Mouse (Mus musculus) CH12.LX (cell line): ENCODE results near the gene 1700016K19Rik. TPM values are rescaled to one million over a fixed set of nuclear protein-coding genes. Genes with fewer than 3 reads are reported as not detected.

Experiments
- DNase-seq: peaks from one replicate; pipeline ENCODE4 v3.0.0-alpha.2; 2013; ENCODE audit errors: extremely low read depth
- H3K27ac ChIP-seq: 2 replicates; pipeline ENCODE4 v1.5.1; 2012; ENCODE audit warnings: low read depth, mild to moderate bottlenecking, control low read depth, moderate library complexity; ENCODE audit not compliant: insufficient read depth
- H3K27me3 ChIP-seq: replicated peaks from 2 replicates; pipeline ENCODE3; 2012; ENCODE audit warnings: inconsistent platforms
- H3K36me3 ChIP-seq, 2 experiments: replicated peaks in 1 of 2; 2 replicates each; pipeline versions ENCODE3 to v1.6.1; 2012; ENCODE audit warnings: inconsistent platforms in 1 of 2, low read length in 1 of 2, mild to moderate bottlenecking in 1 of 2, mixed read lengths in 1 of 2, moderate library complexity in 1 of 2; ENCODE audit not compliant: control insufficient read depth in 1 of 2, insufficient read depth in 1 of 2
- H3K4me1 ChIP-seq, 2 experiments: 2 replicates each; pipeline ENCODE4 v1.6.1; 2012; ENCODE audit warnings: inconsistent platforms in 1 of 2, moderate library complexity in 1 of 2; ENCODE audit not compliant: insufficient read depth in 2 of 2, control insufficient read depth in 1 of 2
- H3K4me2 ChIP-seq: 2 replicates; pipeline ENCODE4 v1.6.1; 2012; ENCODE audit warnings: low read depth, mild to moderate bottlenecking, control low read depth; ENCODE audit not compliant: poor library complexity, insufficient read depth, severe bottlenecking
- H3K4me3 ChIP-seq, 3 experiments: fragments of 150-350 bp in 1 of 3; sonication (generic) in 1 of 3; replicated peaks in 1 of 3; 2 replicates each; pipeline versions ENCODE3 to v1.5.1; 2011 to 2012; ENCODE audit warnings: low read depth in 2 of 3, low read length in 2 of 3, mild to moderate bottlenecking in 2 of 3, moderate library complexity in 2 of 3, control low read depth in 1 of 3, improper control_type of control experiment in 1 of 3, inconsistent platforms in 1 of 3, mixed read lengths in 1 of 3; ENCODE audit not compliant: poor library complexity in 1 of 3
- H3K79me2 ChIP-seq: replicated peaks from 2 replicates; pipeline ENCODE4 v1.6.1; 2012; ENCODE audit warnings: mild to moderate bottlenecking, moderate library complexity; ENCODE audit not compliant: control insufficient read depth, poor library complexity, insufficient read depth, severe bottlenecking; ENCODE audit errors: extremely low read depth
- H3K9ac ChIP-seq: 2 replicates; pipeline ENCODE4 v1.6.1; 2012; ENCODE audit warnings: low read depth, mild to moderate bottlenecking, control low read depth, moderate library complexity; ENCODE audit not compliant: insufficient read depth
- H3K9me3 ChIP-seq: replicated peaks from 2 replicates; pipeline ENCODE3; 2012; ENCODE audit warnings: low read length, inconsistent platforms, mixed read lengths
- BHLHE40 ChIP-seq: IDR thresholded peaks from 2 replicates; pipeline ENCODE4 v1.6.1; 2011; ENCODE audit warnings: mild to moderate bottlenecking, low read depth, low read length, improper control_type of control experiment
- CHD1 ChIP-seq: IDR thresholded peaks from 2 replicates; pipeline ENCODE4 v1.6.1; 2012; ENCODE audit warnings: low read depth, low read length, improper control_type of control experiment, inconsistent platforms
- CTCF ChIP-seq, 2 experiments: IDR thresholded peaks in 1 of 2; conservative IDR thresholded peaks in 1 of 2; 2 replicates each; pipeline ENCODE4 v1.5.1; 2011 to 2012; ENCODE audit warnings: low read depth in 2 of 2, low read length in 2 of 2, improper control_type of control experiment in 1 of 2, inconsistent platforms in 1 of 2, mild to moderate bottlenecking in 1 of 2, moderate library complexity in 1 of 2
- GABPA ChIP-seq: IDR thresholded peaks from 2 replicates; pipeline ENCODE4 v1.6.1; 2012; ENCODE audit warnings: low read depth, low read length, improper control_type of control experiment, inconsistent platforms; ENCODE audit not compliant: insufficient replicate concordance
- JUN ChIP-seq: IDR thresholded peaks from 2 replicates; pipeline ENCODE4 v1.6.1; 2011; ENCODE audit warnings: low read depth, mild to moderate bottlenecking, low read length, improper control_type of control experiment, moderate library complexity; ENCODE audit not compliant: insufficient read depth
- KAT2A ChIP-seq: IDR thresholded peaks from 2 replicates; pipeline ENCODE4 v1.6.1; 2012; ENCODE audit warnings: low read length, improper control_type of control experiment, inconsistent platforms; ENCODE audit not compliant: insufficient replicate concordance
- MAFK ChIP-seq: IDR thresholded peaks from 2 replicates; pipeline ENCODE4 v1.6.1; 2011; ENCODE audit warnings: low read length, improper control_type of control experiment; ENCODE audit not compliant: insufficient replicate concordance
- MAZ ChIP-seq: IDR thresholded peaks from 2 replicates; pipeline ENCODE4 v1.6.1; 2012; ENCODE audit warnings: low read depth, mild to moderate bottlenecking, inconsistent platforms, low read length, improper control_type of control experiment, moderate library complexity
- MXI1 ChIP-seq: IDR thresholded peaks from 2 replicates; pipeline ENCODE4 v1.6.1; 2011; ENCODE audit warnings: mild to moderate bottlenecking, low read depth, low read length, improper control_type of control experiment
- MYC ChIP-seq: IDR thresholded peaks from 2 replicates; pipeline ENCODE4 v1.6.1; 2011; ENCODE audit warnings: low read depth, mild to moderate bottlenecking, improper control_type of control experiment, low read length
- PAX5 ChIP-seq: IDR thresholded peaks from 2 replicates; pipeline ENCODE4 v1.6.1; 2012; ENCODE audit warnings: low read length, inconsistent platforms, mixed read lengths
- POLR2AphosphoS2 ChIP-seq: IDR thresholded peaks from 2 replicates; pipeline ENCODE4 v1.6.1; 2011; ENCODE audit warnings: low read depth, low read length, improper control_type of control experiment
- RCOR1 ChIP-seq: conservative IDR thresholded peaks from 2 replicates; pipeline ENCODE4 v1.6.1; 2012; ENCODE audit warnings: low read depth, mild to moderate bottlenecking, inconsistent platforms, low read length, improper control_type of control experiment
- SIN3A ChIP-seq: IDR thresholded peaks from 2 replicates; pipeline ENCODE4 v1.6.1; 2012; ENCODE audit warnings: low read length, improper control_type of control experiment, inconsistent platforms
- TBP ChIP-seq: conservative IDR thresholded peaks from 2 replicates; pipeline ENCODE4 v1.6.1; 2011; ENCODE audit warnings: low read depth, low read length, improper control_type of control experiment
- TCF12 ChIP-seq: IDR thresholded peaks from 2 replicates; pipeline ENCODE4 v1.6.1; 2014; ENCODE audit warnings: low read depth, mild to moderate bottlenecking, inconsistent platforms, low read length, improper control_type of control experiment
- USF1 ChIP-seq: IDR thresholded peaks from 2 replicates; pipeline ENCODE4 v1.6.1; 2014; ENCODE audit warnings: low read depth, mild to moderate bottlenecking, inconsistent platforms, low read length, improper control_type of control experiment
- USF2 ChIP-seq: conservative IDR thresholded peaks from 2 replicates; pipeline ENCODE4 v1.6.1; 2011; ENCODE audit warnings: low read depth, low read length, improper control_type of control experiment
- ZC3H11A ChIP-seq: IDR thresholded peaks from 2 replicates; pipeline ENCODE4 v1.6.1; 2012; ENCODE audit warnings: low read depth, mild to moderate bottlenecking, inconsistent platforms, low read length, improper control_type of control experiment
- ZKSCAN1 ChIP-seq: IDR thresholded peaks from 2 replicates; pipeline ENCODE4 v1.6.1; 2012; ENCODE audit warnings: low read depth, inconsistent platforms, low read length, improper control_type of control experiment, borderline replicate concordance
- dilution Hi-C: fragments of 300-500 bp; cut with MboI; formaldehyde crosslinking; loops from 2 replicates; pipeline ENCODE4 v1.14.3; 2020; ENCODE audit warnings: low sequenced_read_pairs; ENCODE audit not compliant: extremely low pct_unique_long_range_greater_than_20kb, extremely low pct_ligation_motif_present
- in situ Hi-C: fragments of 300-500 bp; cut with MboI; formaldehyde crosslinking; loops from 3 replicates; pipeline ENCODE4 v1.14.3; 2019; ENCODE audit warnings: low sequenced_read_pairs, low pct_ligation_motif_present, low pct_unique_long_range_greater_than_20kb, mixed read lengths
- polyA plus RNA-seq: library from polyadenylated mRNA; unstranded; fragments of >175 nt; gene quantifications from 2 replicates; pipeline ENCODE4 v1.2.1, GENCODE M21; 2012; ENCODE audit warnings: low read depth; ENCODE audit not compliant: insufficient read length
- total RNA-seq, 2 experiments: library from RNA; depleted of rRNA; stranded (reverse); fragments of 300-350 nt in 1 of 2; fragments of >200 nt in 1 of 2; gene quantifications; 2 replicates each; pipeline ENCODE4 v1.2.3; 2012 to 2014

The 1700016K19Rik gene
- total and polyA plus RNA-seq, 3 experiments = 0.76 TPM; not detected in 2

DNA sequence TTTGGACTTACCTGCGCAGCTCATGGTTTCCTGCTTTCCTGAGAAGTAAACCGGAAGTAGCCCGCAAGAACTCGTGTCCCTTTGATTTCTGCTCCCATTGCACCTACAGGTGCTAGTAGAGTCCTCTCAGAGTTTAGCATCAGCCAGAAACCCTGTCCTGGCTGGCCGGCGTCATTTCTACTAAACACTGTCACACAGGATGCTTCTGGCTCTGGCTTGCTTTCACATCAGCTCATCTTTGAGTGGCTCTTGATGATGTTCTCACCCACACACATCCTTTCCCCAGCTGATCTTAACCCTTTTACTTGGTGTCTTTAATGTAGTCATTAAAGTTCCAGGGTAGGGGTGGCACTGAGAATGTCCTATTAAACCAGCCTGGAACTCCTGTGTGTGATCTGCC, 15.5 kb downstream of the 1700016K19Rik start:
- in situ Hi-C loops (no loop called here), dilution Hi-C loops (no loop called here)
- no peak for DNase-seq
- Histone ChIP-seq H3K36me3 (no peaks in the 10 kb centered on the region), H3K9me3 (no peaks in the 10 kb centered on the region), H3K4me3 (no peak overlapping the region), H3K4me1 (no peaks in the 10 kb centered on the region), H3K4me2 (no peak overlapping the region), H3K27ac (no peak overlapping the region), H3K9ac (no peak overlapping the region), H3K79me2 (no peaks in the 10 kb centered on the region), H3K27me3 (no peaks in the 10 kb centered on the region)
- no peak for TF ChIP-seq POLR2AphosphoS2
- TF ChIP-seq BHLHE40 = no peak
- TF ChIP-seq USF2 = no peak
- TF ChIP-seq MAFK = no peak
- no peak for TF ChIP-seq KAT2A
- no peak for TF ChIP-seq SIN3A
- TF ChIP-seq ZKSCAN1 = no peak

DNA sequence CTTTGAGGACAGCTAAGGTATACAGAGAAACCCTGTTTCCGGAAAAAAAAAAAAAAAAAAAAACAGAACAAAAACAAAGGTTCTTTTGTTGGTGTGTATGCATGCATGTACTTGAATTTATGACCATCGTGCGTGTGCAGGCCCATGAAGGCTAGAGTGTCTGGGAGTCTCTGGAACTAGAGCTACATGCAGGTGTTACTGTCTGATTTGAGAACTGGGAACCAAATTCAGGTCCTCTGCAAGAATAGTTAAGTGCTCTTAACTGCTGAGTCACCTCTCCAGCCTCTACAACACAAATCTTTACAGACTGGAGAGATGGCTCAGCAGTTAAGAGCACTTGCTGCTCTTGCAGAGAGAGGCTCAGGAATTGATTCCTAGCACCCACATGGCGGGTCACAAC, 16.1 kb downstream of the 1700016K19Rik start:
- H3K36me3 ChIP-seq = no peaks in the 10 kb centered on the region
- no peak for TF ChIP-seq MYC
- no peak for TF ChIP-seq JUN
- TF ChIP-seq GABPA = no peak
- no peak for TF ChIP-seq PAX5
- no peak for TF ChIP-seq TCF12
- no peak for TF ChIP-seq MXI1
- no peak for TF ChIP-seq USF1
- TF ChIP-seq MAZ = no peak
- no peak for TF ChIP-seq TBP
- TF ChIP-seq MAFK = no peak
- TF ChIP-seq RCOR1 = no peak
- TF ChIP-seq CTCF (conservative IDR thresholded peaks at IDR 0.05 in 1 of 2, IDR thresholded peaks at IDR 0.05 in 1 of 2; ENCODE audit: low read depth in 2 of 2, low read length in 2 of 2) = no peak
- TF ChIP-seq KAT2A = no peak
- TF ChIP-seq ZC3H11A = no peak
- TF ChIP-seq CHD1 = no peak
- TF ChIP-seq, all 38 proteins: peak for 0
- Histone ChIP-seq H3K4me1 (no peaks in the 10 kb centered on the region), H3K9me3 (no peaks in the 10 kb centered on the region), H3K9ac (no peak overlapping the region), H3K4me3 (no peak overlapping the region), H3K4me2 (no peak overlapping the region), H3K27ac (no peak overlapping the region), H3K79me2 (no peaks in the 10 kb centered on the region), H3K27me3 (peaks cover 2% of the 10 kb centered on the region)
- no peak for DNase-seq
- dilution Hi-C loops = no loop called here
- in situ Hi-C loops = no loop called here
